Mouse (Mus musculus): ENCODE measurements around the gene Trub1.

DNA sequence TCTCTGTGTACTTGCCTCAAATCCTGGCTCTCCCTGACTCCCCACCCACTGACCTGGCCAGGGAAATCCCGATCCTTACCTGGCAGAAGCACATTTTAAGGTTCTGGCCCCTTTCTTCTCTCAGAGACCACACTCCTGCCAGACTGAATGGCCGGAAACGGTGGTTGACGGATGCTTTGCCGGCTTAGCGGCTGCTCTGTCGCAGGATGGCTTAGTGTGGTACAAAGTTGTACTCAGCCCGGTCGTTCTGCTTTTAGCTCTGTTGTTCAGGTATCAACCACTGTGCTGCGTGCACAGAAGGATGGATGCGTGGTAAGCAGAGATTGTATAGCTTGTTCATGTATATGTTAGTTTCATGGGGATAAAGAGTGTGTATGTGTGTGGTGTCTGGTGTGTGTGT lies 25.3 kb downstream of the Trub1 start:
- TF ChIP-seq CTCF (IDR thresholded peaks at IDR 0.05; ENCODE audit: control insufficient read depth, insufficient read depth, insufficient read length) (no peak), USF1 (IDR thresholded peaks at IDR 0.05; ENCODE audit: low read depth) (no peak), CEBPB (IDR thresholded peaks at IDR 0.05; ENCODE audit: low read depth) (no peak), MAX (IDR thresholded peaks at IDR 0.05) (no peak), MYOG (IDR thresholded peaks at IDR 0.05; ENCODE audit: control insufficient read depth, extremely low read depth, insufficient read length) (no peak)
